Mouse (Mus musculus) liver, embryonic 14.5 days (tissue): Measurements from ENCODE around the gene Pde6h.

ENCODE experiments used
- CTCF ChIP-seq: IDR thresholded peaks from 2 replicates; pipeline ENCODE4 v1.5.1; 2016; ENCODE audit warnings: antibody characterized with exemption, low read depth, control low read depth
- EP300 ChIP-seq: IDR thresholded peaks from 2 replicates; pipeline ENCODE4 v1.6.1; 2016; ENCODE audit warnings: antibody characterized with exemption, low read depth

DNA sequence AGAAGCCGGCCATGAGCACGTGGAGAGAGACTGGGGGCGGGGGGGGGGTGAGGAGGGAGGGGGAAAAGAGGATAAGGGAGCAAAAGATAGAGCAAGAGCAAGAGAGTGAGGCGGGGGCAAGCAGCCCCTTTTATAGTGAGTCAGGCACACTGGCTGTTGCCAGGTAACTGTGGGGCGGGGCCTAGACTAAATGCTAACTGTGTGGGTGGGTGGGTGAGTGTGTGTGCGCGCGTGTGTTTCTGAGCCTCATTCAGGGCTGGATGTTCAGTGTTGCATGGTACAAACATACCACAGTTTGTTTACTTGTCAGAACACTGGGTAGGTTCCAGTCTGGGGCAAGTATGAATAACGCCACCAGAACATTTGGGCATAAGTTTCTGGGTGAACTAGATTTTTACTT lies 23.3 kb downstream of the Pde6h start:
- TF ChIP-seq CTCF (no peak), EP300 (no peak)
